Mouse (Mus musculus): ENCODE measurements around the gene Whrn. TPM values are rescaled to one million over a fixed set of nuclear protein-coding genes. Genes with fewer than 3 reads are reported as not detected.
A peak's percentile ranks its signal among the peaks of the same experiment; 100 is the strongest.

Whrn gene
- polyA plus RNA-seq, 1 experiment: 13.0 TPM

DNA sequence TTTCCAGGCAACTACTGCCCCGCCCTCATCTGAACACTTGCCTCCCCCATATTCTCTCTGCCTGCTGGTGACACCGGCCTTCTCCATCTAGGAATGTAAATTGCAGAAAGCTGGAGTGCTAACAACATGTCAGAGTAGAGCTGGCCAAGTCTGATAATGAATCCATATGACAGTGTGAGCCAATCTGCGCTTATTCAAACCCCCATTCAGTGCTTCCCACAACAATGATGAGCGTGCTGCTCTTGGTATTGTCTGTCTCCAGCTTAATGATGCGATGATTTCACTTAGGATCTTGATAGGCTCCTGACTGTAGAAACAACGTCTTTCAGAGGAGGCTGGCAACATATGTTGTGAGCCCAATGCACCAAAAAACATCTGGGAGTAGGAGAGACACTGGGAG is 33.2 kb upstream of the Whrn start:
- Histone ChIP-seq H3K4me3 (replicated peaks; ENCODE audit: control insufficient read depth, low read depth, low read length) (no peak overlapping the region), H3K27ac (ENCODE audit: control insufficient read depth, insufficient read depth, low read depth, low read length, poor library complexity) (no peak overlapping the region), H3K4me1 (ENCODE audit: control insufficient read depth, insufficient read depth, low read length) (no peaks in the 10 kb centered on the region)
- 83% methylated on average over 6 of the region's 6 CpGs for WGBS
- TF ChIP-seq CTCF (IDR thresholded peaks at IDR 0.05; ENCODE audit: control insufficient read depth, insufficient read depth, low read length) (no peak), POLR2A (IDR thresholded peaks at IDR 0.05; ENCODE audit: borderline replicate concordance, control insufficient read depth, low read depth, low read length) (no peak)

GRCm38 (mm10) chr4:63525514-63525913 is 29.7 kb upstream of the Whrn start:
- 85% methylated on average over 8 of the region's 8 CpGs for WGBS

GRCm38 (mm10) chr4:63521813-63522419 is 26.1 kb upstream of the Whrn start:
- 78% methylated on average over 2 of the region's 2 CpGs for WGBS

More at GRCm38 (mm10) chr4:63525514-63525913, 29.7 kb upstream of the Whrn start:
- H3K4me1 ChIP-seq (ENCODE audit: control insufficient read depth, insufficient read depth, low read length): no peaks in the 10 kb centered on the region
- no peak for TF ChIP-seq POLR2A (IDR thresholded peaks at IDR 0.05; ENCODE audit: borderline replicate concordance, control insufficient read depth, low read depth, low read length)
- TF ChIP-seq CTCF (IDR thresholded peaks at IDR 0.05; ENCODE audit: control insufficient read depth, insufficient read depth, low read length): no peak
- H3K27ac ChIP-seq (ENCODE audit: control insufficient read depth, insufficient read depth, low read depth, low read length, poor library complexity): no peak overlapping the region
- no peak overlapping the region for H3K4me3 ChIP-seq (replicated peaks; ENCODE audit: control insufficient read depth, low read depth, low read length)

DNA sequence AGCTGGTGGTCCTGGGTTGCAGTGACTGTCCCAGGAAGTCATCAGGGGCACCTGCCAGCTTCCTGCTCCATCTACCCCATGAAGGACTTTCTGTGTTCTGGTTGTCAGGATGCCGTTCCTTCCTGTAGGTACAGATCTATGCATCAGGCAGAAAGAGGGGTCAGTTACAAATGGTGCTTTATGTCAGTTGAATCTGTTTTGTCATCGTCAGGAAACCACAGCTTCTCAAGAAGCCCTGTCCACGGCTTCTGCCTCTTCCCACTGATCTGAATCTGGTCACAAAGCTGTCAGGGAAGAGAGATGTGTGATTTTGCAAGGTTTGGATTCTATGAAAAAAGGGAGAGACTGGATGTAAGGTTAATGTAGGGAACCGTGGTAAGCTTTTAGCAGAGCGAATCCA is 19.2 kb upstream of the Whrn start:
- Histone ChIP-seq H3K4me3 (replicated peaks; ENCODE audit: control insufficient read depth, low read depth, low read length) (no peak overlapping the region), H3K27ac (ENCODE audit: control insufficient read depth, insufficient read depth, low read depth, low read length, poor library complexity) (no peak overlapping the region), H3K4me1 (ENCODE audit: control insufficient read depth, insufficient read depth, low read length) (no peaks in the 10 kb centered on the region)
- TF ChIP-seq POLR2A (IDR thresholded peaks at IDR 0.05; ENCODE audit: borderline replicate concordance, control insufficient read depth, low read depth, low read length): no peak
- TF ChIP-seq CTCF (IDR thresholded peaks at IDR 0.05; ENCODE audit: control insufficient read depth, insufficient read depth, low read length): no peak
- 23% methylated on average over 5 of the region's 5 CpGs for WGBS

More at GRCm38 (mm10) chr4:63521813-63522419, 26.1 kb upstream of the Whrn start:
- Histone ChIP-seq H3K4me1 (ENCODE audit: control insufficient read depth, insufficient read depth, low read length) (no peaks in the 10 kb centered on the region), H3K27ac (ENCODE audit: control insufficient read depth, insufficient read depth, low read depth, low read length, poor library complexity) (no peak overlapping the region), H3K4me3 (replicated peaks; ENCODE audit: control insufficient read depth, low read depth, low read length) (no peak overlapping the region)
- TF ChIP-seq POLR2A (IDR thresholded peaks at IDR 0.05; ENCODE audit: borderline replicate concordance, control insufficient read depth, low read depth, low read length) (no peak), CTCF (IDR thresholded peaks at IDR 0.05; ENCODE audit: control insufficient read depth, insufficient read depth, low read length) (no peak)

- Histone ChIP-seq H3K4me3 (replicated peaks; ENCODE audit: control insufficient read depth, low read depth, low read length) (no peak overlapping the region), H3K4me1 (ENCODE audit: control insufficient read depth, insufficient read depth, low read length) (no peaks in the 10 kb centered on the region), H3K27ac (ENCODE audit: control insufficient read depth, insufficient read depth, low read depth, low read length, poor library complexity) (no peak overlapping the region)
- WGBS: 61% methylated on average over 4 of the region's 4 CpGs
- TF ChIP-seq CTCF (IDR thresholded peaks at IDR 0.05; ENCODE audit: control insufficient read depth, insufficient read depth, low read length): no peak
- TF ChIP-seq POLR2A (IDR thresholded peaks at IDR 0.05; ENCODE audit: borderline replicate concordance, control insufficient read depth, low read depth, low read length): no peak
Observed at GRCm38 (mm10) chr4:63514454-63514984, 18.7 kb upstream of the Whrn start.

DNA sequence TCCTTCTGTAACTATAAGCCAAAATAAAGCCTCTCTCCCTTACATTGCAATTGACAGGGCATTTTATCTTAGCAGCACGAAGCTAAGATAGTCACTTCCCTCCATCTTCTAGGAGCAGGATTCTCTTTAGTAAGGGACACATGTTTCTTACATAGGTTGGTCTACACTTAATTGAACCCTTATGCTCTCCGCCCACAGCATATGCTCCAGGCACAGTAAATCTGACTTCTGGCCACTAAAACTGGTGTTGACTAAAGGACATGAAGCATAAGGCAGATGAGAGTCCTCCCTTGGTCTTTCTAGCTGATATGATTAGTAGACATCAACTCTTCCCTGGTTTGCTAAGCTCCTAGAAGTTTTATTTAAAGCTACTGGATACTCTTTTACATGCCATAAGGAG is 17.1 kb upstream of the Whrn start:
- WGBS: 77% methylated on average over 2 of the region's 2 CpGs
- Histone ChIP-seq H3K27ac (ENCODE audit: control insufficient read depth, insufficient read depth, low read depth, low read length, poor library complexity) (no peak overlapping the region), H3K4me1 (ENCODE audit: control insufficient read depth, insufficient read depth, low read length) (no peaks in the 10 kb centered on the region), H3K4me3 (replicated peaks; ENCODE audit: control insufficient read depth, low read depth, low read length) (no peak overlapping the region)
- TF ChIP-seq CTCF (IDR thresholded peaks at IDR 0.05; ENCODE audit: control insufficient read depth, insufficient read depth, low read length) (no peak), POLR2A (IDR thresholded peaks at IDR 0.05; ENCODE audit: borderline replicate concordance, control insufficient read depth, low read depth, low read length) (no peak)

DNA sequence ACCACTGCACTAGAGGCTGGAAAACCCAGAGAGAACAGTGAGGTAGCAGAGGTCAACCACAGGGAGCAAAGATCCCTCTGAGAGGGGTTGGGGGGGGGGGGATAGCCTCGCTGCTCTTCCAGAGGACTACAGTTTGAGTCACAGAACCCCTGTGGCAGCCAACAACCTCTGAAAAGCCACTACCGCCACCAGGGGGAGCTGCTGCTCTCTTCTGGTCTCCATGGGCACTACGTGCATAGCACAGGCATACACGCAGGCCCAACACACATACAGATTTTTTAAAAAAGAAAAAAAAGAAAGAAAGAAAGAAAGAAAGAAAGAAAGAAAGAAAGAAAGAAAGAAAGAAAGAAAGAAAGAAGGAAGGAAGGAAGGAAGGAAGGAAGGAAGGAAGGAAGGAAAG is 12.4 kb upstream of the Whrn start:
- Histone ChIP-seq H3K27ac (ENCODE audit: control insufficient read depth, insufficient read depth, low read depth, low read length, poor library complexity) (no peak overlapping the region), H3K4me1 (ENCODE audit: control insufficient read depth, insufficient read depth, low read length) (no peaks in the 10 kb centered on the region), H3K4me3 (replicated peaks; ENCODE audit: control insufficient read depth, low read depth, low read length) (no peak overlapping the region)
- TF ChIP-seq CTCF (IDR thresholded peaks at IDR 0.05; ENCODE audit: control insufficient read depth, insufficient read depth, low read length) (peak; percentile 90), POLR2A (IDR thresholded peaks at IDR 0.05; ENCODE audit: borderline replicate concordance, control insufficient read depth, low read depth, low read length) (no peak)
- WGBS: 19% methylated on average over 4 of the region's 4 CpGs

DNA sequence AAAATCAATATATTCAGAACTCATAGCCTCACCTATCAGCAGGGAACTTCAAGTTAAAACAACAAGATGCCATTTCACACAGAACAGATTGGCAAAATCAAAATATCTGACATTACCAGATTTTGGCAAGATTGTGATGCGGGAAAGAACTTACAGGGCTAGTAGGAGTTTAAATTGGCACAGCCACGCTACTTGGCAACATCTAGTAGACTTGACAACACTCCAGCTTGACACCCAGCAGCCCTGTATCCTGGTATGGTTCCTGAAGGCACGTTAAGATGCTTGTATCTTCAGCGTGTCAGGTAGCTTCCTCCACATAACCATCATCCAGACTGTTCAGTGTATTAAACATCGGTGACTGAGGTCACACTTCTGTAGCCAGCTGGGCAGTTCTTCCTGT is 11.7 kb upstream of the Whrn start:
- H3K4me1 ChIP-seq (ENCODE audit: control insufficient read depth, insufficient read depth, low read length): no peaks in the 10 kb centered on the region
- 74% methylated on average over 5 of the region's 5 CpGs for WGBS
- TF ChIP-seq CTCF (IDR thresholded peaks at IDR 0.05; ENCODE audit: control insufficient read depth, insufficient read depth, low read length) (no peak), POLR2A (IDR thresholded peaks at IDR 0.05; ENCODE audit: borderline replicate concordance, control insufficient read depth, low read depth, low read length) (no peak)
- no peak overlapping the region for H3K27ac ChIP-seq (ENCODE audit: control insufficient read depth, insufficient read depth, low read depth, low read length, poor library complexity)
- no peak overlapping the region for H3K4me3 ChIP-seq (replicated peaks; ENCODE audit: control insufficient read depth, low read depth, low read length)
